Mouse (Mus musculus) spleen, adult 2 months (tissue): ENCODE data around the gene Exoc6.

Experiments
- CTCF ChIP-seq: fragments of 200-500 bp; IDR thresholded peaks from 2 replicates; pipeline ENCODE4 v1.5.1; 2011; ENCODE audit warnings: mild to moderate bottlenecking, inconsistent platforms; ENCODE audit not compliant: insufficient read depth, insufficient read length, insufficient replicate concordance; ENCODE audit errors: extremely low read depth
- POLR2A ChIP-seq: fragments of 200-500 bp; IDR thresholded peaks from 2 replicates; pipeline ENCODE4 v1.6.1; 2011; ENCODE audit warnings: low read depth, low read length, inconsistent platforms

GRCm38 (mm10) chr19:37553376-37554265 is 3.4 kb downstream of the Exoc6 start:
- TF ChIP-seq CTCF (no peak), POLR2A (no peak)
